Mouse (Mus musculus) erythroblast, embryonic 14.5 days (primary cell): ENCODE measurements around the gene Grm1.

Experiments used
- GATA1 ChIP-seq: IDR thresholded peaks from 2 replicates; pipeline ENCODE4 v1.6.1; 2012; ENCODE audit warnings: low read length, inconsistent platforms, mixed read lengths
- TAL1 ChIP-seq: IDR thresholded peaks from 3 replicates; pipeline ENCODE4 v1.6.1; 2012; ENCODE audit warnings: low read length, inconsistent platforms, mixed read lengths

DNA sequence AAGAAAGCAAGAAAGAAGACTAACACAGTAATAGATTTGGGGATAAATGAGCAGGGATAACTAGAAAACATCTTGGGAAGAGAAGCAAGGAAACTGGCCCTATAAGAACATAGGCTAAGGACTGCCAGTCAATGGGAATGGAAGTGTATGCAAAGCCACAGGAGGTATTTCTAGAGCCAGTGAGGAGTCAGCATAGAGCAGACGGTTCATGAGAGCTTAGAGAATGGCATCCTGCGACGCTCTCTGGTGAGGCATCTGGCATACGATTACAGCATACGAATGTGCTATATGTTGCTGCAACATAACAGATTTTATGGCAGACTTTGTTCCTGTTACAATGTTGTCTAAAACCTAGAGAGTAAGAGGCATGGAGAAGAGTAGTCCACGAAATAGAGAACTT lies 139.9 kb downstream of the Grm1 start:
- TF ChIP-seq GATA1: no peak
- no peak for TF ChIP-seq TAL1
